Mouse (Mus musculus) embryo, embryonic 9.5 days (tissue): ENCODE results near the gene Tmem266.

Source experiments
- DNase-seq: peaks from one replicate; pipeline ENCODE4 v3.0.0-alpha.2; 2017; ENCODE audit errors: extremely low spot score

Tmem266 gene

GRCm38 (mm10) chr9:55329401-55329800, 2.7 kb downstream of the Tmem266 start:
- no peak for DNase-seq

- no peak for DNase-seq
These were observed 5.8 kb downstream of the Tmem266 start for GRCm38 (mm10) chr9:55332476-55332875.

GRCm38 (mm10) chr9:55332949-55333348, 6.2 kb downstream of the Tmem266 start:
- no peak for DNase-seq

GRCm38 (mm10) chr9:55344165-55344564, 17.5 kb downstream of the Tmem266 start:
- no peak for DNase-seq

- DNase-seq: no peak
These were observed 18.6 kb downstream of the Tmem266 start for GRCm38 (mm10) chr9:55345332-55345731.

GRCm38 (mm10) chr9:55348664-55349063, 22.0 kb downstream of the Tmem266 start:
- DNase-seq: no peak

- DNase-seq: no peak
These were observed 28.0 kb downstream of the Tmem266 start for GRCm38 (mm10) chr9:55354686-55355085.

GRCm38 (mm10) chr9:55355270-55355834, 28.6 kb downstream of the Tmem266 start:
- peak; percentile 35 for DNase-seq

- no peak for DNase-seq
These were observed 30.5 kb downstream of the Tmem266 start for GRCm38 (mm10) chr9:55357164-55357563.

GRCm38 (mm10) chr9:55360372-55360771, 33.7 kb downstream of the Tmem266 start:
- DNase-seq: no peak

- DNase-seq: no peak
These were observed 34.1 kb downstream of the Tmem266 start for GRCm38 (mm10) chr9:55360861-55361260.

GRCm38 (mm10) chr9:55361969-55362368, 35.3 kb downstream of the Tmem266 start:
- DNase-seq: no peak

- DNase-seq: no peak
These were observed 37.0 kb downstream of the Tmem266 start for GRCm38 (mm10) chr9:55363707-55364106.

- no peak for DNase-seq
These were observed 41.3 kb downstream of the Tmem266 start for GRCm38 (mm10) chr9:55368011-55368410.

- DNase-seq: no peak
These were observed 45.2 kb downstream of the Tmem266 start for GRCm38 (mm10) chr9:55371908-55372307.

- no peak for DNase-seq
These were observed 51.0 kb downstream of the Tmem266 start for GRCm38 (mm10) chr9:55377603-55378250.

GRCm38 (mm10) chr9:55381456-55381855, 54.7 kb downstream of the Tmem266 start:
- no peak for DNase-seq

- peak; percentile 48 for DNase-seq
These were observed 55.7 kb downstream of the Tmem266 start for GRCm38 (mm10) chr9:55382441-55382840.

GRCm38 (mm10) chr9:55386117-55386516, 59.4 kb downstream of the Tmem266 start:
- no peak for DNase-seq

- no peak for DNase-seq
These were observed 61.3 kb downstream of the Tmem266 start for GRCm38 (mm10) chr9:55387862-55388505.

- peak; percentile 81 for DNase-seq
These were observed 65.4 kb downstream of the Tmem266 start for GRCm38 (mm10) chr9:55391909-55392658.

GRCm38 (mm10) chr9:55395650-55396049, 68.9 kb downstream of the Tmem266 start:
- no peak for DNase-seq
